Mouse (Mus musculus): Measurements from ENCODE around the gene Trim5.
"Not testable (repeated sequence)": the region's sequence is repeated elsewhere in the genome, so short reads cannot be mapped to it uniquely, and the experiment has no call there.

The Trim5 gene

DNA sequence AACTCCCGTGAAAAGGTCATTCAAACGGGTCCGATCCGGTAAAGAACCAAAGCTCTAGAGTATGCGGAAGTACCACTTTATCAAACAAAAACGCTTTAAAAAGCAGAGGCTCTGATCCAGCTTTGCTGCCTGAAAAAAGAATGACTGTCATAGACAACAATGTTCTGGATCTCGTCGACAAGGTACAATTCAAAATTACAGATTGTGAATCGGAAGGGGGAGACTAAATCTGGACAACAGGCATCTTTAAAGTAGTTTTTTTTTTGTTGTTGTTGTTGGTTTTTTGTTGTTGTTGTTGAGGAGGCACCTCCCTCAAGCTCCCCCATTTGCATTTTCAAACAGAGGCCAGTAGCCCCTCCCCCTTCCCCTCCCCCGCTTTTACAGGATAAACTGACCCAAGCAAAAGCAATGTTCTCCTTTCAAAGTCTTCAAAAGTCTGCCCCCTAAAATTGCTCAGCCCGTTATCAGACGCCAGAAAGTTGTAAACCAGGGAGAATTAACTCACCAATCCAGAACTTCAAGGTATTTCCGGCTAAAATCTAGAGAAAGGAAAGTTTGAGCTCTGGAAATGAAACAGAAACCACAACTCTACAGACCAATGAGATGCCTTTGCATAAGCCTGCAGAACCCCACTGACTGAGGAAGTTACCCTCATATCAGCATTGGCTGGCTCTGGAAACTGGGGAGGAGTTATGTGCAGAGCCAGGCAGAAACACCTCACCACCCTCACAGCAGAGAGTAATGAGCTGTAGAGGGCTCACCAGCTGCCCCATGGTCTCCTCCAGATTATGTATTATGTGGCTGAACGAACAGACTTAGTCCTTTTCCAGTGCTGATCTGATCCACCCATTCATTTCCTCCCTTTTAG, at the start of gene Trim5:
Gene Trim5, minus strand, starts transcription at position 519 of the 868 bp plus-strand sequence.
- not testable (repeated sequence) for DNase-seq (ENCODE audit: low read depth, low spot score)

DNA sequence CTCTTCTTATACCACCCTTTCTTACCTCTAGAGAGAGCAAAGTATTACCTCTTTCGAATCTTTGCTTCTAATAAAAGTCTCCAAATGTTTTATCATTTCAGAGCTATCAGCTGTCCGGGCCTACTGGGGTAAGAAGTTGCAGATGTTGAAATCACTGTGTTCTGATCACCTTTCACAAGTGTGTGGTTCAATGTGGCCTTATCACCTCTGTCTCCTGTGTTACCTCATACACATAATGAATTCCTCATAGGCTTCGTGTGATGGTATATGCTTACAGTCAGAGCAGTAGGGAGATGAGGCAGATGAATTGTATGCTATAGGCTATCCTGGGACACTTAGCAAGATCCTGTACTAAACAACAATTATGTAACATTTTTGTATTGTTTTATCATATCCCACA, 47.7 kb upstream of the Trim5 start:
- DNase-seq (ENCODE audit: low read depth, low spot score): not testable (repeated sequence)

DNA sequence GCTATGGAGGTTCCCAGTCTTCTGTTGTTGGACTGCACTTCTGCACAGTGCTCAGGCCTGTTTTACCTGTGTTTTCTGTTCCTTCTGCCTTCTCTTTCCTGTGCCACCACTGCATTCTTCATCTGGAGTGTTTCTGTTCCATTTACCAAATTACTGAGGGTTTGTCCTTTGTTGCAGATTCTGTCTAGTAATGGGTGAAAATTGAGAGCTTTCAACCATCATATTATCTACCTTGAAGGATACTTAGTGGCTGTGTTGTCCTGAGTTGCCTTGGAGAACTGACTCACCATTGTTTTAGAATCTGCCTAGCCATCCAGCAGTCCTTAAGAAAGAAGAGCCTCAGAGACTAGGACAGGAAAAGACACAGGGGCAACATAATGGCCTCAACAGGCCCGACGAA, 41.3 kb upstream of the Trim5 start, which contains the start of gene Trim34b:
Gene Trim34b, plus strand, starts transcription at position 301 of the 400 bp plus-strand sequence.
- not testable (repeated sequence) for DNase-seq (ENCODE audit: low read depth, low spot score)

DNA sequence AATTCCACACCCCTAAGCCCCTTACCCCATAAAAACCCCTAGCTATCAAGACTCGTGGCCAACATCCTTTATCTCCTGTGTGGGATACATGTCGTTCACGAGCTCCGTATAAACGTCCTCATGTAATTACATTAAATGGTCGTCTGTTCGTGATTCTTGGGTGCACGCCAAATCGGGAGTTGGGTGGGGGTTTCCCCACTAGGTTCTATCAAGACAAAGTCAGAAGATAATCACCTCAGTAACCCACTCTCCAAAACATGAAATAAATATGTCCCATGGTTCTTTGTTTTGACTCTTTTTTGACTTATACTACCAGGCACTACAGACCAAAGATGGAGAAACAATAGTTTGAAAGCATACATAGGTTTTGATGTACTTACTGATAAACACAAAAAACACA, 34.1 kb upstream of the Trim5 start:
- no peak for DNase-seq (ENCODE audit: low read depth, low spot score)

DNA sequence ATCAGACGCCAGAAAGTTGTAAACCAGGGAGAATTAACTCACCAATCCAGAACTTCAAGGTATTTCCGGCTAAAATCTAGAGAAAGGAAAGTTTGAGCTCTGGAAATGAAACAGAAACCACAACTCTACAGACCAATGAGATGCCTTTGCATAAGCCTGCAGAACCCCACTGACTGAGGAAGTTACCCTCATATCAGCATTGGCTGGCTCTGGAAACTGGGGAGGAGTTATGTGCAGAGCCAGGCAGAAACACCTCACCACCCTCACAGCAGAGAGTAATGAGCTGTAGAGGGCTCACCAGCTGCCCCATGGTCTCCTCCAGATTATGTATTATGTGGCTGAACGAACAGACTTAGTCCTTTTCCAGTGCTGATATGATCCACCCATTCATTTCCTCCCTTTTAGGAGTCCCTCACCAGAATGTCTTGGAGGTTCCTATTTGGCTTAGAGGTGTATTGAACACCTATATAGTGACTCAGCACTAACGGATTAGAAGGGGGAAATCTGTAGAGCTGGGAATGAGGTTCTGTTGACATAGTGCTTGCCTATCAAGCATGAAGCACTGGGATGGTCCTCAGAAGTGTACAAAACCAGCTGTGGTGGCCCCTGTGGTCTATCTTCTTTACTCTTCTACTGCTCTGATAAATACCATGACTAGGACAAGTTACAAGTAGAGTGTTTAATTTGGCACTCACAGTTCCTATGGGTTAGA, 27.6 kb upstream of the Trim5 start, which contains the start of gene Trim12a:
Gene Trim12a, minus strand, starts transcription at position 98 of the 712 bp plus-strand sequence.
- not testable (repeated sequence) for DNase-seq (ENCODE audit: low read depth, low spot score)

DNA sequence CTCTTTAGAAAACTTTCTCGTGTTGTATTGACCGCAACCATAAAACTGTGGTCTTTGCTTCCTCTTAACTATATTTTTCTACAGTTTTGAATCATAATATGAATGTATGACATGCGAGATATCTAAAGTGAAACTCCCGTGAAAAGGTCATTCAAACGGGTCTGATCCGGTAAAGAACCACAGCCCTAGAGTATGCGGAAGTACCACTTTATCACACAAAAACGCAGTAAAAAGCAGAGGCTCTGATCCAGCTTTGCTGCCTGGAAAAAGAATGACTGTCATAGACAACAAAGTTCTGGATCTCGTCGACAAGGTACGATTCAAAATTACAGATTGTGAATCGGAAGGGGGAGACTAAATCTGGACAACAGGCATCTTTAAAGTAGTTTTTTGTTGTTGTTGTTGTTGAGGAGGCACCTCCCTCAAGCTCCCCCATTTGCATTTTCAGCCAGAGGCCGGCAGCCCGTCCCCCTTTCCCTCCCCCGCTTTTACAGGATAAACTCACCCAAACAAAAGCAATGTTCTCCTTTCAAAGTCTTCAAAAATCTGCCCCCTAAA, 27.0 kb upstream of the Trim5 start:
- no peak for DNase-seq (ENCODE audit: low read depth, low spot score)

DNA sequence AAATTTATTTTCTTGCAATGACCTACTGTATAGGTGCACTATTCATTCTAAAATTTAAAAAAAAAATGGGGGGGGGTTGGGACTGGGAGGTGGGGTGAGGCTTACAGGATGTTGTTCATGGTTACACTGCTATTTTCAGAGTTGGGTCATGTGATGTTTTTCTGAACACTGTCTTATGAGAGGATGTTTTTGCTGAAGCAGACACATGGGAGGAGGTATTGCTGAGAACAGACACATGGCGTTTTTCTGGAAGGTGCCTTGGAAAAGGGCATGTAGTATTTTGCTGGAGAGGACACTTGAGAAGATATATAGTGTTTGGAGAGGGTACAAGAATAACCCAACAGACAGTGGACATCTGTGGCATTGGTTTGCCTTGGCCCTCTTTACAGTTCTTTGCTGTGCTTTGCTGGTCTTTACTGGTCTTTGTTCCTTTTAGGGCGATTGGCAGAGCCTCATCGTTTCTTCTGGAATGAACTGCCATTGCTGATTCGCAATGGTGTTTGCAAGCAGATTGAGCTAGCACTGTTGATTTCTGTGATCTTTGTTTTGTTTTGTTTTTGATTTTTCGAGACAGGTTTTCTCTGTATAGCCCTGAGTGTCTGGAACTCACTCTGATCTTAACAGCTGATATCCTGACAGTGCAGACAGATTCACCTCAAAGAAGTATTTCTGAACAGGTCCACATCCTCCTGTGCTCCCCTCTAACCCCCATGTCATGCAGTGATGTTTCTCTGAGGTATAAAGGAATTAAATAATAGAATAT, 3.9 kb upstream of the Trim5 start:
- no peak for DNase-seq (ENCODE audit: low read depth, low spot score)

DNA sequence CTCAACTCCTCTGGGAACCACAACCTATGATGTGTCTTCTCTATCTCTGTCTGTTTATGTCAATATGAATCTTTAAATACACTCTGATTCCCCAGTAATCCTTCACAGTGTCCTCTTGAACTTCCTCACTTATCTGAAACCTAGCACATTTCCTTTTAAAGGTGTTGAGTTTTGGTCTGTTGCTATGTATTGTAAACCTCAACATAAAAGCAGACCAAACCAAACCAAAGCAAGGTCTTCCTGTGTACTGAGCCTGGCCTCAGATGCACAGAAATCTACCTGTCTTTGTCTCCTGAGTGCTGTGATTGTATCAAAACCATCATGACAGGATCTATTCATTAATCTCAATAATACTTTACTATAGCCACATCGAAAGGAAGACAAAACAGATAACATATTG, 2.7 kb upstream of the Trim5 start:
- DNase-seq (ENCODE audit: low read depth, low spot score): no peak

DNA sequence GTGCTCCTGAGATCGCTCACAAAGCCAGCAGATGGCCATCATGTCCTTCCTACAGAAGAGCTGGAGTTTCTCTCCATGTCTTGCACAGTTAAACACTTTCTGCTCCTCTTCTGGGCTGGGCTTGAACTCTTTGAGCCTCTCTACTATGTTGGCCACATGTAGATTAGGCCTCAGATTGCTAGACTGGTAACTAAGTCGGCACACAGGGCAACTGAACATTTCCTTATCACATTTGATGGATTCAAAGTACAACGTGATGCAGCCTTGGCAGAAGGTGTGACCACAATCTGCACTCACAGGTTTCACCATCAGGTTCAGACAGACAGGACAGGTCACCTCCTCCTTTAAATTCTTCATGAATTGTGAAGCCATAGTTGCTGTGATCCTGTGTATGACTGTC, 8.5 kb downstream of the Trim5 start:
- DNase-seq (ENCODE audit: low read depth, low spot score): not testable (repeated sequence)

DNA sequence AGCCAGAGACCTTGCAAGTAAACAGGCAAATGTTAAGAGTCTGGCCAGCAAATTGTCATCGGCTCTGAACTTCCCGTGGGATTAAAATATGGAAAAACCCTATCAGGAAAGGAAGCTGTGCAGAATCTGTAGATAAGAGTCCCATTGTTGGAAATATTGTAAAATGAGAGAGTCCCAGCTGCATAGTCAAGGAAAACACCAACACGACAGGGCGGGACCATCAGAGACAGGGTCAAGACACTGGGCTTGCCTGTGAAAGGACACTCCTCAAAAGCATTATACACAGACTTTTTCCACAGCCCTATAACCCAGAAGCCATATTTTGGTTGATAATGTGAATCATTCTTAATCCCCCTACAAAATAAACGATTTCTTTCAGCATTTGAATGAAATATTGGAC, 22.6 kb downstream of the Trim5 start:
- not testable (repeated sequence) for DNase-seq (ENCODE audit: low read depth, low spot score)

DNA sequence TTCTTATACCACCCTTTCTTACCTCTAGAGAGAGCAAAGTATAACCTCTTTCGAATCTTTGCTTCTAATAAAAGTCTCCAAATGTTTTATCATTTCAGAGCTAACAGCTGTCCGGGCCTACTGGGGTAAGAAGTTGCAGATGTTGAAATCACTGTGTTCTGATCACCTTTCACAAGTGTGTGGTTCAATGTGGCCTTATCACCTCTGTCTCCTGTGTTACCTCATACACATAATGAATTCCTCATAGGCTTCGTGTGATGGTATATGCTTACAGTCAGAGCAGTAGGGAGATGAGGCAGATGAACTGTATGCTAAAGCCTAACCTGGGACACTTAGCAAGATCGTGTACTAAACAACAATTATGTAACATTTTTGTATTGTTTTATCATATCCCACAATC, 27.5 kb downstream of the Trim5 start:
- DNase-seq (ENCODE audit: low read depth, low spot score): not testable (repeated sequence)

DNA sequence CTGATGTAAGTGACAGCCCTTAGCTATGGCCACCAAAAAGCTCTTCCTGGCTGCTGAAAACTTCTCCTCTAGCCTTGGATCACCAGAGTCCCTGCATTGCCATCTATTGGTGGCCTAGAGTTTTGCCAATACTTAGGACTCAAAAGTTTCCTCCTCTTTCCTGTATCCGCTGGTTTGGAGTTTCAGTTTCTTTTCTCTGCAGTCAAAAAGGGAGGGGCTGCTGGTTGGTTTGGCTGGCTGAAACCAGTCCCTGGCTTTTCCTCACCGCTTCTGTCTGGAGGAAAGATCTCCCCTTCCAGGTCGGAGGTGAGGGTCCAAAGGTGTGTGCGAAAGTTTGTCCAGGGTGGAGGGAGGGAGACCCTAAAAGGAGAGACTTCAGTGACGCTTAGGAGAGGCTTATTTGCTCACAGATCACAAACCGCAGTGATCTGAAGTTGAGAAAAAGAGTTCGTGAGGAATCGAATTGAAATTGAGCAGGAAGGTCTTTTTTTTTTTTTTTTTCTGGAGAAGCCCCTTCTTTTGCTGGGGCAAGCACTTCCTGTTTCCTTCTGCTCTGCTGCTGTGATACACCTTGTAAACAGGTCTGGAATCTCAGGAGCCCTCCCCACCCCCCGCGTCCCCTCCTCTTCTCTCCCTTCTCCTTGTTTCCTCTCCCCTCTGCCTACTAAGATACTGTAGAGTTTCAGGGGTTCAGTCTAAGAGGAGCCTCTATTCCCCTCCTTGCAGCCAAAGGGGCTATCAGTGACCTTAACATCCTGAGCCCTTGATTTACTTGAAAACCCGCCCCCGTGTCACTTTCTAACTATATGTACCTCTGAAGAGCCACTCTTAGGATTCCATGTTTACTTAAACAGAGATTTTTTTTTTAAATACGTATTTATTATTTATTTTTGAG, 43.4 kb downstream of the Trim5 start, which contains the start of gene Trim34a:
Gene Trim34a, plus strand, starts transcription at position 171 of the 895 bp plus-strand sequence.
- peak; percentile 93 for DNase-seq (ENCODE audit: low read depth, low spot score)

DNA sequence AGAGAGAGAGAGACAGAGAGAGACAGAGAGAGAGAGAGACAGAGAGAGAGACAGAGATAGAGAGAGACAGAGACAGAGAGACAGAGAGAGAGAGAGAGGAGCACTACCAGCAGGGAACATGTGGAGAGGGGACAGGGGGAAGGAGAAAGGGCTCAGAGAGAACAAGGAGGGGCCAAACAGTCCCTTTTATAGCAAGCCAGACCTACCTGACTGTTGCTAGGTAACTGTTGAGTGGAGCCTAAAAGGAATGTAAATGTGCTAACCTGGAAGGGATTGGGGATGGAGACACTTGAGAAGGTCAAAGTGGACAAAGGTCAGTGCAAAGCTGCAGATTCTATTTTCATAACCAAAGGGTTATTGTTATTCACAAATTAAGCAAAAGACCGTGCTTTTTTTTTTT, 44.3 kb downstream of the Trim5 start:
- peak; percentile 86 for DNase-seq (ENCODE audit: low read depth, low spot score)

DNA sequence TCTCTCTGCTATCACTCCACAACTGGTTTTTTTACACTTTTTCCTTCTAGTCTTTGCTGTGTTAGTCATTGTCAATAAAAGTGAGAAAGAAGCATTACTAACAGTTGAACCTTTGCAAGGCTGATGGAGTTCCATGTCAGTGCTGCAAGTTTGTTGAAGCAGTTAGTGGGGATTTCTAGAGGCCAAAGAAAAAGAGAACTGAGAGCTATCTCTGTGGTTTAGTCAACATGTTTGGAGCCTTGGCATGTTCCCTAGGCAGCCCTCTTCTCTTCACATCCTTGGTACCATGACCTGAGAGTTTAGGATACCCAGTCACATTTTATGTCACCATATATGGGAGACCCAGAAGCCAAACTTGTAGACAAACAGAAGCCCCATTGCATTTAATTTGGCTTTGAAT, 47.0 kb downstream of the Trim5 start:
- no peak for DNase-seq (ENCODE audit: low read depth, low spot score)

DNA sequence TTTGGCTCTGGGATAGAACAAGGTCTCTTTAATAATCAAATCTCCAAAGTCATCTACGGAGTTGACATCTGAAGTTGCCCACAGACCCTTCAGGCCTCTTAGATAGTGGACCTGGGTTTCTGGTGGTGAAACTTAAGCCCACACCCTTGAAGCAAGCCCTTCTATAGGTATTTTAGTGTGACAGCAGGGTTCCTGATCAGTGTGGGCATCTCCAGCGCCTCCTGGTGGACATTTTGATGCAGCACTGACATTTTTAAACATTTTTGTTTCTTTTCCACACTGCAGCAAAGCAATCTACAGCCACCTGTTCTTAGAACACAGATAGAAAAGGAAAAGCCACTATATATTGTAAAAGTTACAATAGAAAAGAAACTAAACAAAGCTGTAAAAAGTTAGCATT, 56.7 kb downstream of the Trim5 start:
- peak; percentile 68 for DNase-seq (ENCODE audit: low read depth, low spot score)

DNA sequence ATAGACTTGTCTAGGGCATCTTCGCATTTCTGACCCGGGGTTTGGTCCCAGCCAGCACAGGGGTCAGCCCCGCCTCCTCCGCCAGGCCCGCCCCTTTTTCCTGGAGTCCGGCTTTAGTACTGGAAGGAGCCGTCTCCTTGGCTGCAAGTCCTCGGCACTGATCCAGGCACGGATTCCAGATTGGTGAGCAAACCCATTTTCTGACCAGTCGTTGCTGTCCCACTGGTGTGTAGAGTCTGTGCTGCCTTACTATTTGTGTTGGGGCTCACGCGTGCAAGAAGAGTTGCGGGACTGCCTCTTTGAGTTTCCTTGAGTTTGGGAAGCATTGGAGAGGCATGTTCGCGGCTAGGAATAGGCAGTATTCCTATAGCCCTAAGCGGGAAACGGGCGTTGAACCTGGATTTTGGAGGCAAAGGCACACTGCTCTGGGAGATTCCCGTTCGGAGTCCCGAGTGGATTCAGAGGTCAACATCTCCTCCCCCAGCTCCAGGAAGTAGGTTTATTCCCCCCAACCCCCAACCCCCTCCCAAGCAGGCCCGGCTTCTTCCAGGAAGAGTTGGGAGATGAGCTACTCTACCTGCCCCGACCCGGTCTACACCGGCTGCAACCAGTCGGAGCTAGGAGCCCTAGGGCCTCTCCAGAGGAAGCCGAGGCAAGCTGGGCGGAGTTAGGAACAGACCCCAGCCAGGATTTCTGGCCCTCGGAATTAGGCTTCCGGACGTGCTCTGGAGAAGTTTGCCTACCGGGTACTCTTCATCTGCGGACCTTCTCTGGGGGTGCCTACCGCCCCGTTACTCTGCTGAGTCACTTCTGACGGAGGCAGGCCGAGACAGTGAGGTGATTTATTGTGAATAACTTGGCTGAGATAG, 69.0 kb downstream of the Trim5 start, which contains the start of gene Trim6:
Gene Trim6, plus strand, starts transcription at position 93 of the 869 bp plus-strand sequence.
- DNase-seq (ENCODE audit: low read depth, low spot score): peak; percentile 97

DNA sequence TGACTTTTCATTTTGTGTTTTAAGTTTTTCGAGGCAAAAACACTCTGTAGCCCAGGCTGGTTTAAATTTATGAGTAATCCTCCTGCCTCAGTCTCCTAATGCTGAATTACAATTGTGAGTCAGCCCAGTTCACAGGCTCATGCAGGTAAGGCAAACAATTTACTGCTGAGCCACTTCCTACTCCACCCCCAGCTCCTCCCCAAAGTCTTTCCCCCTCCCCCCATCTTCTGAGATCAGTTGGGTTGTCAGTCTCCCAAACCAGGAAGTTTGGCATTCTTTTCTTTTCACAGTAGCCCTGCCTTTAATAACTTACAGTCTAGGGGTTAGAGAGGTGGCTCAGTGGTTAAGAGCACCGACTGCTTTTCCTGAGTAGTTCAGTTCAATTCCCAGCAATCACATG, 70.0 kb downstream of the Trim5 start:
- DNase-seq (ENCODE audit: low read depth, low spot score): peak; percentile 94

DNA sequence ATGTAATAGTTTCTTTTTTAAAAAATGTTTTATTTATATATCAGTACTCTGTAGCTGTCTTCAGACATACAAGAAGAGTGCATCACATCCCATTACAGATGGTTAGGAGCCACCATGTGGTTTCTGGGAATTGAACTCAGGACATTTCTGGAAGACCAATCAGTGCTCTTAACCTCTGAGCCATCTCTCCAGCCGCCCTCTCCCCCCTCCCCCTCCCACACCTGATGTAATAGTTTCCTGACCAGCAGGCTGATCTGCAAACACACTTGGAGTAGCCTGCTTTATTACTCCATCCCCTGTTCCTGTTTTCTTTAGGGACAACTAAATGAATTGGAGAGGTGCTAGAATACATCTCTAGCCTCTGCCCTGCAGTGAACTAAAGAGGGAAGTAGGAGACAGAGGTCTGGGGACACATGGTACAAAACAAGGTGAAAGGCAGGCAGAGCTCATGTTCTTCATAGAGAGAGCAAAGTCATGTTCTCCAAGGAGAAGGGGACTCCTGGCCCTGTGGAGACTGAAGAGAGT, 71.8 kb downstream of the Trim5 start:
- DNase-seq (ENCODE audit: low read depth, low spot score): peak; percentile 38

Measured in R1 (cell line).